Mouse (Mus musculus): ENCODE measurements at regions not wholly inside any gene's neighbourhood (a gene's known extent, or its start where the extent isn't known, plus 50 kb on each side); places are given as distances from the start of the nearest gene placed in this dataset.

DNA sequence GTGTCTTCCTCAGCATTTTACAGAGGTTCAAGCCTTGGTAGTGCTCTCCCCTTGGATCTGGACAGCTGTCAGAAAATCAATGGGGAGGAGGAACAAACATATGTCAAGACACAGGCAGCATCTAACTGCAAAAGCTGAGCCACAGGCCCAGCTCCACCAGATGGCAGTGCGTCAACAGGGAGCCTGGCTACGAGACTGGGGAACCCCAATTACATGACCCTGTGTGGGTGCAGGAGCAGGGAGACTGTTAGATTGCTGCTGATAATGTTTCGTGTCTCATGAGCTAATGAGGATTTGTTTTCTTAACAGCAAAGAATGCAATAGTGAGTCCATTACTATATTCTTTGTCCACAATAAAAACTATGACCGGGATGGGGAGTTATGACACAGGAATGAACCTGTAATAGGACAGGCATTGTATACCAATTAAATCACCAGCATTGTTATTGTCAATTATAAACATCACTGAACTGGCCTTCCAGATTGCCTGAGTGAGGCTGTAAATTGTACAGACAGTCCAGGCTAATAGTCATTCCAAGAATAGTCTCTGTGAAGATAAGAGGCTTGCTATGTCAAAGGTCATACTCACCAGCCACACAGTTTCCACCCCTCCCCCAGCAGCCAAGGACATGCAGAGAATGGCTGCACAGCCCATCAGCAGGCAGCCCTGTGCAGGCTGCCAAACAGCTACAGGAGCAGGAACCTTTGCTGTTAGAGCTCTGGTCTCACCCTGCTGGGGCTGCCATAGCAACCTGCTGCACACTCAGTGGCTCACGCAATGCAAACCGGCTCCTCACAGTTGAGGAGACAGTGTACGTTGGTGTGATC is 58.8 kb upstream of the Barx2 start:
- peak; percentile 64 for DNase-seq

DNA sequence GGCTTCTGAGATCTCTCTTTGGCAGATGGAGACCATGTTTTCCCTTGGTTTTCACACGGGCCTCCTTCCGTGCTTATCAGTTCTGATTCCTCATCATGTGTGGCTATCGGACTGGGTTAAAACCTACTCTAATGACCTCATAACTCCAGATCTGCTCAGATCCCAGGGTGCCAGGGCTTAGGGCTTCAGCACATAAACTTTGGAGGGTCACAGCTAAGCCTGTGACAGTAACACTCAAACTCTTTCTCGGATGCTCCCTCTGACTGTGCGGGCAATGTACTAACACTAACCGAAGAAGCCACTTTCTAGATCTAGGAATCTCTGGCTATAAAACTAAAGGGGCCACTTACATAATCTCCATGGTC is 59.3 kb upstream of the Barx2 start:
- DNase-seq, result no peak

DNA sequence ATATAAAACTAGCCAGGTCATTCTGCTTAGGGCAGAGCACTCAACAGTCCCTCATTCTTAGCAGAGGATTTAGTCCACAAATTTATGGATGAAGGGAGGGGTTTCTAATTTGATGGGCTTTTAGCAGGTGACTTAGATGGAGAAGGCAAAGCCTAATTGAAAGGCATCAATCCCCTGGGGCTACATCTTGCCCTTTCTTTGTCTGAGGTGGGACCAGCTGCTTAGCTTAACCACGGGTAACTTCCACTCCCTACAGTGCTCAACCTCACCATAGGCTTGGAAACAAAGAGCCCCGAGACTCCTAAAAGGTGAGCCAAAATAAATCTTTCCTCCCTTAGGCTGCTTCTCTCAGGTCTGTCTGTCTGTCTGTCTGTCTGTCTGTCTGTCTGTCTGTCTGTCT is 62.9 kb upstream of the Barx2 start:
- DNase-seq, result no peak

DNA sequence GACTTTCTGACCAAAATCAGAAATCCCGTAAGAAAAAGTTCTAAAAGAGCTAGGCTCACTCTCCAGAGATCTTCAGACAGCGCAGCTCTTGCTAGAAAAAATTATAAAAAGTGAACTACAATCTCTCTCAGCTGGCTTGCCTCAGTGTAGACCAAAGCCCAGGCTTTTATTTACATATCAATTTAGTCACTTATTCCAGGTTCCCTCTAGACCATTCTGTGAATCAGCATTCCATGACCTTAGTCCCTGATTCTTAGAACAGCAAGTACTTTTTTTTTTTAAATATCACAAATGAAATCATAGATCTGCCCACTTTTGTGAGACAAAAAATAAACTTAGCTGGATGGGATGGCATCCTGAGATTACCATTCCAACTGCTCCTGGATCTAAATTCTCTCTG is 64.8 kb upstream of the Barx2 start:
- no peak for DNase-seq

DNA sequence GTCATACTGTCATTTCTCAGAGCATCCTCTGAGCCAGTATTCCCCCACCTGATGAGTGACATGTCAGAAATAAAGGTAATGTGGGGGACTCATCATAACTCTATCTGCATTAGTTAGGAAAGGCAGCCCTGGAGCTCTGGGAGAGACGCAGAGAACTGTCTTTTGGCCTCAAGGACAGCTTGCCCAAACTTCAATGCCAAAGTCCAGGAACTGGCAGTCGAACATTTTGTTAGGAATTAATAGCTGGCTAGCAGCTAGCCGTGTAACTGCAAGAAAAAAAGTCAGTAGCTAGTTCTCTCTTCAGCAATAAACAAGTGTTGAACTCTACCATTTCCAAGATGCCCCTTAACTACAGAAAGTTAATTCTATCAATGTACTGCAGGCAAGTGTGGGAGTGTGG is 65.9 kb upstream of the Barx2 start:
- DNase-seq, result peak; percentile 59

DNA sequence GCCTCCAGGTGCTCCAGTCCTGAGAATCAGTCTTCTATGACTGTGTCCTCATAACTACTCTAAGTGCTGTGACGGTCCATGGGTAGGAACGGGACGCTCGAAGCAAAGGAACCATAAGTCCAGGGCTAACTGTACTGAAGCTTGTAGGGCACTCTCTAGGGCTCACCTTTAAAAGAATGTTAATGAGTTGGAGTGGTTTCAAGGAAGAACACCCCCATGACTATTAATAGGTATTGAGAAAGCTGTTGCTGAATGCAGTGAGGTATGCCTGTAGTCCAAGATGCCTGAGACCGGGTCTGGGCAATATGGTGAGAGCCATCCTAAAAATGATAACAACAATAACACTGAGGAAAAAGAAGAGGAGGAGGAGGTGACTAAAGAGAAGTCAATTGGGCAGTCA is 67.2 kb upstream of the Barx2 start:
- no peak for DNase-seq

DNA sequence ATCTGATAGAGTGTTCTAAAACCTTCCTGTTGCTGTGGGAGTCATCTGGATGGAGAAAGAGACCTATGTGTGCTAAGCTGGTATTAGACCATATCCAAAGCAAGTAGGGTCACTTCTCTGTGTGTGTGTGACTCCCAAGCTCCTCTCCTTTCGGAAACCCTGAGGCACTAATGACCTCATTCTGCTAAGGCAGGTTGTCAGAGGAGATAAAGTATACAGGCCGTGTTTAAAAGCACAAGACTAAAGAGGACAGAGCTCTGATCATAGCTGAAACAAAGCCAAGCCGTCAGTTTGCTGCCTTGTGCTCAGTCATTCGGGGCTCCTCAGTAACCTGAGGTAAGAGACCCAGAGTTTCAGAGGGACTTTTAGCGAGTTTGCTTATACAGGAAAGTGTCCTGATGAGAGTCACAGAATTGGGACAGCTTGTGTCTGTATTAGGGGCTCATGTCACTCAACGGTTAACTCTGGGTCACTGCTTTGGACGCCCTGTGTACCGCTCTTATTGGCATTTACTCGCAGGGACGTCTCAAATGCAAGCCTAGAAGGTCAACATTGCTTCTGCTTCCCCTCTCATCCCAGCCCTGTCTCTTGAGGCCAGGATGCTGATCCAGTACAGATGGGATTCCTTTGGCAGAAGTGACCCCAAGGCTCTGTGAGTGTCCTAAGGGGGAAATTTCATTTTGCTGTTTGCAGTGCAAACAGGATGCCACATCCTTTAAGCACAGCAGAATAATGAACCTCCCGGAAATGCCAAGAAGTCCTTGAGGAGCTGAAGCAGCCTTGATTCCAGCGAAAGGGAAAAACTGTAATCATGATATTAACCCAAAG is 70.7 kb upstream of the Barx2 start:
- DNase-seq, result no peak

DNA sequence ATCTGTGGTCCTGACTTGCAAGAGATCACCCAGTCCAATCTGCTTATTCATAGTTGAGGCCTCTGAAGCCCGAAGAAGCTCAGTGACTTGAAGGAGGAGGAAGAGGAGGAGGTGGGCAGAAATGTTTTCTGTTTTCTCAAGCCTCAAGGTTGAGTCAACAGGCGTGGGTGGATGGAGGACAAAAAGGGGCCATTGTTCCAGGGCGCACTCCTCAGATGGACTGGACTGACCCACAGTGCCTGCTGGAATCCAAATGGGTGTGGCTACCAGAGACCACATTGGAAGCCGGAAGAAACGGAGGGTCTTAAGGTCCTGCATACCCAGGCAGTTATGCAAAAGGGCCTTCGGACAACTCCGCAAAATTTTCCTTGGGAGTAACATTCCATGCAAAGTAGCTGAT is 75.6 kb upstream of the Barx2 start:
- DNase-seq, result no peak

DNA sequence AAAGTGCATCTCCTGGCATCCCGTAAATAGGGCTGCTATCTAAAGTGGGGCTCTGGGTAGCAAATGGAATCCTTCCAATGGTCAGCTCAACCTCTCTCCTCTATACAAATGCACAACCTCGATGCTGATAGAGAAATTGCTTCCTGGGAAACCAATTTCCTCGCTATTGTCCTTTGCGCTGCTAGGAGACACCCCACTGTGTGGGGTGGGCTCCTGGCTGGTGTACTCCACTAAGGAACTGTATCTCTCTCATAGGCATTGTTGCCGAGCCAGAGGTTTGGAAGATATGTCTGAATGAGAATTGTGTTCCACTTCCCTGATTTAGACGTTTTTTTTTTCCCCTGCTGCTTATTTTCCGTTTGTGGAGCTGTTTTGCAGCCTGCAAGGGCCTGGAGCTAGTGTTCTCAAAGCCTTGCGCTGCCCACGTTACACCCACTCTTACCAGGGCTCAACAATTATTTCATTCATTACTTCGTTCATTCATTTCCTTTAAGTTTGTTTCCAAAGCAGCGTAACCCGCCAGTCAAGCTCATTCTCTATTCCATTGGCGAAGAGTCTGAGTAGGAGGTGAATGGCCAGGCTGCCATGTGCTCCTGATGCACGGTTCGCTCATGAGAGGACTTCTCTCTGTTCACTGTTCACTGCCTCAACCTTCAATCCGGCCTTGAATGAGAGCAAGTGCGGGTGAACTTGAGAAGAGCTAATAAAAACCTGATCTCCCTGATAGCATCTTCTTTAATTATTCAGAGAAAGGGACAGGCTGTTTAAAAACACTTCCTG is 76.5 kb upstream of the Barx2 start:
- no peak for DNase-seq

DNA sequence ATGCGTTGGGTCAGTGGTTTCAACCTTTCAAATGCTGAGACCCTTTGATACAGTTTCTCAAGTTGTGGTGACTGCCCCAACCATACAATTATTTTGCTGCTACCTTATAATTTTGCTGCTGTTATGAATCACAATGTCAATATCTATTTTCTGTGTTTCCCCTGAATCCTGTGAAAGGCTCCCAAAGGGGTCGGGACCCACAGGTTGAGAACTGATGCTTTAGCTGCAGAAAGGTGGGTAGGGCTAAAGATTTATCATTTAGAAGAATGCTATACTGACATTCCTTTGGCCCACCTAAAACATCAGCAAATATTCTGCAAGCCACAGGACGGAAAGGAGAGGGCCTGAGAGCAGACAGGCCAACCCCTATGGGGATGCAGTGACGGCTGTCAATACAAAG is 77.2 kb upstream of the Barx2 start:
- DNase-seq, result no peak

DNA sequence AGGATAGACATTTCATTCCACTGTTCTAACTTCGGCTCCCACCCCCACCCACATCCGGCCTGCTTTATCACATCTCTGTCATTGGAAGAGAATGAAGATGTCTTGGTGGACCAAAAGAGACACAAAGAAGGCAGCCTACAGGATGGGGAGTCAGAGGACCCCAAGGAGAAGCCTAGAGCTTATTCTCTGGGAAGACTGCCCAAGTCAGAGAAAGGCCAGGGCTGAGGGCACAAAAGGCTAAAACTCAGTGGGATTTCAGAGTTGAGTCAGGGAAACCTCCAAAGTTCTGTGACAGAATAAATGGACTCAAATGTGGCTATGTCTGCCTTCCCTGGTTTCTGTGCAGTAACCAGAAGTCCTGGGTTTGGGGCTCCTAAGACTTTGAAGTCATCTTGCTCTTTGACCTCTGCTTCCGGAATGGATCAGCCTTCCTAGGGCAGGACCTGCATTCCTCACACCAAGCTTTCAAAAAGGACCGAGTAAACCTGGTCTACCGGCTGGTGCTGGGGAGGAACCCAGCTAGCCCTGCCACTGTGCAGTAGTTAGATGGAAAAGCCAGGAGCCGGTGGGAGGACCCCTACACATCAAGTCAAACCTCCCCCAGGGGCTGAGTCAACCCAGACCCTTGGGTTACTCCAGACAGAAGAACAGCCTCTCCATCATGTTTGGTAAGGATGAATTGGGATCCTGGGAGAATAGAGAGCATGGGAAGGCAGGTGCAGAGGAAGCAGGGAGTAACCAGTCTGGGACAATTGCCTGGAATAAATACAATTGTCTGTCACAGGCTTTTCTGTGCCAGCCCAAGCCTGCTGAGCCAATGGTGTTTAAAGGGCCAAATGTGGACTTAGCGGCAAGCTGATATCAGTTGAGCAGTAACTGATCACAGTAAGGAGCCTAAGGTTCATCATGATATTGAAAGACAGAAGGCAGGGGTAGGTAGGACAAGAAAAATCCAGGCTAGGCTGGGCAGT is 80.7 kb upstream of the Barx2 start:
- no peak for DNase-seq

DNA sequence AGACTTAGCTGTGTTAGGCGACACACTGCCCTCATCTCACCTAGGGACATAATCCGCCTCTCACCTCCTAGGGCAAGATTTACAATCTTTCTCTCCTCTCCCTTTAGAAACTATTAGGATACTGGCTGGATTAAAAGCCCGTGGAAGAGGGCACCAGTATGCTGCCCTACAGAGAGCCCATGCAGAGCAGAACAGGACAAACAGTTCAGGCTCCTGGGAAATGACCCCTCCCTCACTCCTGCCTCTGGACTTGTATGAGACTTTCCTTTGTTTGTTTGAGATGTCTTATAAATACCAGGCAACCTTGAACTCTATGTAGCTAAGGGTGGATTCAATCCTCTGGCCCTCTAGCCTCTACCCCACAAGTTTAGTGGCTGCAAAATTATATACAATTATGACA is 81.8 kb upstream of the Barx2 start:
- no peak for DNase-seq

DNA sequence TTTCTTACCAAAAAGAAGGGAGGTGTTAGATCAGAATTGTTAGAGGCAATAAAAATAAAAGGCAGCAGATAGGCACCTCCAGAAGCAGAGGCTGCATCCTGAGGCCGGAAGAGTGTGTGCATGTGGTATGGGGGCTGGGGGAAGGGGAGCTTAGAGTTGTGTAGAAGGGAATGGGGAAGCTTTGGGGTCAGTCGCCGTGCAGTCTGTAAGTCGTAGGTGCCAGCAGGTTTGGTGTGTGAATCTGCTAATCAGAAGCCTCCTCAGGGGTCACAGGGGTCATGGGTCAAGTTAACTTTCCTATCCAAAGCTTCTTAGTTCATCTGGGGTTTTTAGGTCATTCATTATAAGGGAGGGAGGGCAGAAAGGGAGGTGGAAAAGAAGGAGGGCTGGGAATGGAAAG is 82.4 kb upstream of the Barx2 start:
- no peak for DNase-seq

DNA sequence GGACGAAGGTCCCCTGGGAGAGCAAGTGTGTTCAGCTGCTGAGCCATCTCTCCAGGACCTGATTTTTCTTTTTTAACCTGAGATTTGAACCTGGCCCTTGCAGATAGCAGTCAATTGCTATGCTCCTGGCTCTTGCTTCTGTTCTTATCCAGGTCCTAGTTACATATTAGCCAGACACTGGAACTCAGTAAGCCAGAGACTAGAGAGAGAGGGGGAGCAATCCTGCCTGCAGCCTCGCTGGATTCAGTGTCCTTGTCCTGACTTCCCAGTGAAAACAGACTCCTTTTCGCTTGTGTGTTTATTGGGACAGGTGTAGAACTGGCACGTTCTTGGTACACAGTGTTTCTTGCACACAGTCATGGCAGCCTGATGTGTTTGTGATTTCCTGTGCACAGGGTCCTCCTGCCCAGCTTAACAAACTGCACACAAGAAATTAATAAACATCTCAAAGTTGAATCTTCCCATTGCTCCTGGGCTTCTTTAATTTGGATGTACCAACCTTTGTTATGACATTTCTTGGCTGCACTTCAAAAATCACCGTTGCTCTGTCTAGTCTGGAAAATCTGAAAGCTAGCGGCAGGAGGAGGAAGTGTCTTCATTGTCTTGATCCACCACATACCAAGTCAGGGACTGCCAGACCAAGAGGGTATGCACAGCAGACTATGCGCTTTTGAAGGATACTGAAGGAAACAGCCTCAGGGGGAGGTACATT is 83.4 kb upstream of the Barx2 start:
- peak; percentile 80 for DNase-seq

DNA sequence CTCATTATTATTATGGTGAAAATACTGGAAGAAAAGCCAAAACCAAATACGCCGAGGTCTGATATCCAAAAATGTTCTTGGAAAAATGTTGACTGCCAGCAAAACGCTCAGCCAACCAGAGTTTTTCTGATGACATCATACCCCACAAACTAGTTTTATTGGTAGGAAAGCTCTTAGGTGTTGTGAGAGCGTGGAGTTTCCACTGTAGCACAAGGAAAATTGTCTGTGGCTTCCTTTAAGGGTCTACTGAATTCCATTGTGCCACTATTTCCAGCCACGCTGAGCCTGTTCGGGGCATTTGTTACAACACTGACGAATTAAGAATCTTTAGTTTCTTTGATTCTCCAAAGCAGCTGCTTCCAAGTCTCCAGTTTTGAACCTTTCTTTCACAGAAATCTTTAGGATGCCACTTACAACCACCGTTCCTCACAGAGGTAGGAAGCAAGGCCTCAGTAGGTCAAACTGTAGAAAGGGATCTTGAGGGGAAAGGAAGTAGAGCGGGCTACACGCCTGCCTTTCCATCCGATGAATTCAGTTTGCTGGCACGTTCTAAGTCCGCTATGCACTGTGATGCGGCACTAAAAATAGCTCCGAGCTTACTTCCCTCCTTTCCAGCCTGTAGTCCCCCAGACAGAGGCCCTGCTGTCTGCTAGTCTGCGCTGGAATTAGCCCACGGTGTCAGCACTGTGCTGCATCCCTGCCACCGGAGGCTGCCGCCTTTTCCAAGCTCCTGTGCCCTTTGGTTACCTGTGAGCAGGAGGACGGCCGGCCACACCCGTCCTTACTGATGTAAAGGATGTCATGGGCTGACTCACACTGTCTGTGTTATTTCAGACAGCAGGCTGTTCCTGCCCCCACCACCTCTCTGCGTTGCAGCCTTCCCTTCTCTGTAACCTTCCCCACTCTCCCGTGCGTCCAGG is 84.2 kb upstream of the Barx2 start:
- DNase-seq, result no peak

DNA sequence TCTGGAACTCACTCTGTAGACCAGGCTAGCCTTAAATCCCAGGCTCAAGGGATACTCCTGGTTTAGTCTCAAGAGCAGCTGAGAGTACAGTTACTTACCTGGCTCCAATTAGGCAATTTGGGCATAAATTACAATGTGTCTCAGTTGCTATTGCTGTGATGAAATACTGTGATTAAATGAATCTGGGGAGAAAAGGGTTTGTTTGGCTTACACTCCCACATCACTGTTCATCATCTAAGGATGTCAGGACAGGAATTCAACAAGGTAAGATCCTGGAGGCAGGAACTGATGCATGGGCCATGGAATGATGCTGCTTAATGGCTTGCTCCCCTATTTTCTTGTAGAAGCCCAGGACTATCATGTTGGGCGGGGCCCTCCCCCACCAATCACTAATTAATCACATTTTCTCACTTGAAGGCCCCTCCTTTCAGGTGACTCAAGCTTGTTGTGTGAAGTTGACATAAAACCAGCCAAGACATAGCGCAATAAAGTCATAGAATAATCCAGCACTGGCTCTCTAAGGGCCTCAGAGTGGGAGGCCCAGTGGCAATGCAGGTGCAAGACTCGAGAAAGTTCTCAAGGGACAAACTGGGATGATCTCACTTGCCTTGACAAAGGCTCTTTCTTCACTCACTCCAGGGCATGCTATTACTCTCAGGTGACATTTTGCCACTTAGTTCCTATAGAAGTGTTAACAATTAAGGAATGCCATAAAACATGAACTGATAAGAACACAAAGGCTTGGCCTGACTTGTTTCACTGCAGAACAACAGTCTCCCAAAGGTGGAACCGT is 85.4 kb upstream of the Barx2 start:
- no peak for DNase-seq

DNA sequence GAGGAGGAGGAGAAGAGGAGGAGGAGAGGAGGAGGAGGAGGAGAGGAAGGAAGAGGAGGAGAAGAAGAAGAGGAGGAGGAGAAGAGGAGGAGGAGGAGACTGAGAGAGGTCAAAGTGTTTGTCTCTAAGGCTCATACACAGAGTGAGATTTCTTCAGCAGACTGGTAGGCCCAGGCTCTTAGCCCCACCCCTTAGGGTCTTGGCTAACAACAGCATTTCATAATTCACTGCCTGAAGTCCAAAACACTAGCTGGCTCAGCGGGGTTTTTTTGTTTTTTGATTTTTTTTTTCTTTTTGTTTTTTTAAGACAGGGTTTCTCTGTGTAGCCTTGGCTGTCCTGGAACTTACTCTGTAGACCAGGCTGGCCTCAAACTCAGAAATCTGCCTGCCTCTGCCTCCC is 86.5 kb upstream of the Barx2 start:
- no peak for DNase-seq

DNA sequence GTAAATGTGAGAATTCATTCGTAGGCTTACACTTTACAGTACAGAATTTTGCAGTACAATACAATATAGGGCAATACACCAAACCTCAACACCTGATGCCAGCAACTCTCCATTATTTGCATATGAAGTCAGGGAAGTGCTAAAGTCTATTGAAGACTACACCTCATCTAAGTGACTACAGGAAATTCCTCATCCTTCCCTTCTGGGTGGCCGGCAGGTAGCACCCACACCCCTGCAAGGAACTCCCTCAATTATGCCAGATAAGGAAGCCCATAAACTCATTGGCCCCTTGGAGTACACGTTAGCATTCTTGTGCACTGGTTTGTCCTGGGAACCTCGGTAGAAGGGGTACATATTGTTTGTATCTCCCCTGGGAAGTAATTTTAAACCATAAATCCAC is 89.7 kb upstream of the Barx2 start:
- no peak for DNase-seq

DNA sequence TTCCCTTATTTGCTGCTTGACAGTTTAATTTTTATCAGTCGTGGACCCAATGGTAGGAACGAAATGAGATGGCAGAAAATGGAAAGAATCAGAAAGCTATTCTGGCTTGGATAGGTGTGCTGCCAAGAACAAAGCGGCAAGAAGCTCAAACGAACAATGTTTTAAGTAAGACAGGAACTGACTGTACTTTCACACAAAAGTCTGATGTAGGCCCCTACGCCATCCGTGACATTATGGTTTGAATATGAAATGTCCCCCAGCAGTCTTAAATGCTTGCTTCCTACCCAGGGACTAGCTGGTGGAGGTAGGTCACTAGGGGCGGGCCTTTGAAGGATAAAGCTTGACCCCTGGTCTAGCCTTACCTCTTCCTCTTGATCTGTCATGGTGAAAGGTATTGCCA is 90.5 kb upstream of the Barx2 start:
- no peak for DNase-seq

DNA sequence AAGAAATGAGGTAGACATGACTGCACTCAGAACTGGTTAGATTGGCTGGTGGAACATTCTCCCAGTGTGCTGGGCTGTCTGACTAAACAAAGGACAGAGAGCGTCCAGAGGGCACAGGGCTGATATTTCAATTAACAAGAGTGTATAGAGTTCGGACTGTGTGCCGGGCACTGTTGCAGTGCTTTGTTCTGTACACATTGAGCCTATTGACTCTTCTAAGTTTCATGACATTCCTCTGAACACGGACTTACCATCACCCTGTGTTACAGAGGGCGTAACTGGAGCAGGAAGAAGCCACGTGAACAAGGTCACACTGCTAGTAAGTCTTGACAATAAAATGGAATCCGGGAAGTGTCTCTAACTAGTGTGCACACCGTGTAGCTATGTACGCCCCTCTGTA is 92.1 kb upstream of the Barx2 start:
- DNase-seq, result no peak

Measured in kidney, adult 11 months (tissue).